Comparison of ENCODE assay signal across 14 mouse cellular contexts in the genomic region with DNA sequence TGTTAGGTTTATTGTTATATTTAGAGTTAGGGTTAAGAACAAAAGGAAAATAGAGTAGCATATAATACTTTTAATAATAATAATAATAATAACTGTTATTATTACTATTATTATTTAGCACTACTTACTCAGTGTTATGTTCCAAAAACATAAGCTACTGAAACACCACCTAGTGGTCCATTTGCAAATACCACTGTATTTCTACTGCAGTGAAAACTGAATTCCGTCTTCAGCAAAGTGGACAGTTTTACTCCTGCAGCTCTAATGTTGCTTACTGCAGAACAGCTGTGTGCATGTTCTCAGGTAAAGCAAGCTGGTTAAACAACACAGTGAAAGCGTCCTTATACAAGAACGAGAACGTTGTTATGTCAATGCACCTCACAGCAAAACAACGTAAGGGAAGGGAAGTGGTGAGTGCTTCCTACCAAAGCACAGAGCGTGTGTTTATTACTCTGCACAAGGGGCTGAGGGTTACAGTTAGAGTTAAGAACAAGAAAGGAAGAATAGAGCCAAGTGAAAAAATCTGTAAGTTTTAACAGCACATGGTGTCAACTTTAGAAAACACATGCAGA. TPM values are rescaled to one million over a fixed set of nuclear protein-coding genes. Genes with fewer than 3 reads are reported as not detected.
DNase-seq lines count a peak whose midpoint lies in the region; ATAC-seq and TF ChIP-seq lines count a peak whose summit lies in the region.
"Had no signal": no experiment of that assay in that cellular context is flagged by ENCODE, and none has a peak within 500 bp of the region (broad histone marks: within the 10 kb centered on the region; RNA-seq: fewer than 3 reads in every experiment).

No protein-coding gene starts in this region.

- POLR2A ChIA-PET in Patski (lab: Charles Lee): interaction anchor here (0.8 kb wide), 1 partner anchor 18 kb away, joined by 3 read pairs; a partner anchor contains a TSS

- CTCF ChIA-PET in Patski (lab: Charles Lee): interaction anchor here (0.6 to 1.8 kb wide), 6 partner anchors 11 to 28 kb away, joined by 3 to 6 read pairs (median 4); no protein-coding TSS in a partner anchor

- peaks cover 31% of the 10 kb centered on the region for H3K27me3 ChIP-seq in Patski
- H3K27me3 ChIP-seq: forebrain, embryonic 12.5 days; midbrain, embryonic 13.5 days had no signal

- in situ Hi-C loops in Patski (cut with MboI; ENCODE audit: low pct_unique_long_range_greater_than_20kb): no loop called here

- no peak for ATAC-seq in Patski
- 0 out of 2 replicates have a peak, but pooled peaks have one; percentile 65 for ATAC-seq in megakaryocyte-erythroid progenitor cell, adult 5-6 weeks (replicated peaks; ENCODE audit: low FRiP score, low TSS enrichment, poor library complexity, severe bottlenecking)
- ATAC-seq: midbrain, embryonic 13.5 days had no signal

- no peak overlapping the region for H3K27ac ChIP-seq in left cerebral cortex, adult 2 months
- H3K27ac ChIP-seq: forebrain, embryonic 12.5 days; midbrain, embryonic 13.5 days had no signal

- intact Hi-C loops in left cerebral cortex, adult 2 months (cut with DNase I): no loop called here

- H3K4me3 ChIP-seq in left cerebral cortex, adult 2 months: no peak overlapping the region
- H3K4me3 ChIP-seq: forebrain, embryonic 12.5 days; midbrain, embryonic 13.5 days had no signal

- peak; percentile 22 for DNase-seq in embryo, embryonic 10.5 days (ENCODE audit: low spot score)
- DNase-seq in embryo, embryonic 9.5 days (ENCODE audit: extremely low spot score): no peak
- DNase-seq in left cerebral cortex, adult 2 months (ENCODE audit: extremely low spot score in 1 of 2, low spot score in 2 of 2): no peak
- DNase-seq in left cerebral cortex, adult 11 months (ENCODE audit: low spot score): no peak
- DNase-seq in Patski (ENCODE audit: low read depth, low spot score): no peak
- no peak for DNase-seq in adrenal gland, adult 8-10 months
- no peak for DNase-seq in frontal cortex, postnatal 14 days (ENCODE audit: low spot score in 2 of 2)
- DNase-seq: kidney, adult 18-20 months; thymus, postnatal 14 days had no signal

- TF ChIP-seq CTCF in left cerebral cortex, adult 2 months (IDR thresholded peaks at IDR 0.05): peak; percentile 65
- TF ChIP-seq CTCF in Patski (IDR thresholded peaks at IDR 0.05): peak; percentile 46

RNA-seq across cellular contexts. Expression of a gene that starts 17.0 kb away (rescaled TPM):
- 1 to 10 TPM; 1.5 to 2.6 TPM for total RNA-seq in left cerebral cortex, adult 2 months (2021)
- polyA plus RNA-seq in Patski (2021): not detected
- not detected in 2 replicates for total RNA-seq in megakaryocyte-erythroid progenitor cell, adult 5-6 weeks (2014; fragmentation: Nextera tagmentation)
- total RNA-seq in megakaryocyte-erythroid progenitor cell, adult 5-6 weeks (2017): not detected in 2 replicates
- under 1 TPM; 0.52 to 0.92 (median 0.84) TPM for total RNA-seq in adrenal gland, adult 8-10 months (2022)
- polyA plus RNA-seq: heart, embryonic 11.5 days; liver, embryonic 11.5 days had no signal

RNA-seq across cellular contexts. Expression of a gene that starts 17.8 kb away (rescaled TPM):
- total RNA-seq in left cerebral cortex, adult 2 months (2021): 10 to 100 TPM; 14.0 to 15.6 TPM
- polyA plus RNA-seq in Patski (2021): 16.5 TPM
- 35.5 and 39.4 TPM in 2 replicates for total RNA-seq in megakaryocyte-erythroid progenitor cell, adult 5-6 weeks (2014; fragmentation: Nextera tagmentation)
- total RNA-seq in megakaryocyte-erythroid progenitor cell, adult 5-6 weeks (2017): 82.0 and 113 TPM in 2 replicates
- total RNA-seq in adrenal gland, adult 8-10 months (2022): 10 to 100 TPM; 14.9 to 17.3 (median 15.8) TPM
